Mouse (Mus musculus) spleen, adult 18-20 months (tissue): ENCODE data around the gene Il6ra.

Experiments
- DNase-seq, 2 experiments: peaks; one replicate each; pipeline ENCODE4 v3.0.0; 2022; ENCODE audit warnings: mixed read lengths in 2 of 2

The Il6ra gene

DNA sequence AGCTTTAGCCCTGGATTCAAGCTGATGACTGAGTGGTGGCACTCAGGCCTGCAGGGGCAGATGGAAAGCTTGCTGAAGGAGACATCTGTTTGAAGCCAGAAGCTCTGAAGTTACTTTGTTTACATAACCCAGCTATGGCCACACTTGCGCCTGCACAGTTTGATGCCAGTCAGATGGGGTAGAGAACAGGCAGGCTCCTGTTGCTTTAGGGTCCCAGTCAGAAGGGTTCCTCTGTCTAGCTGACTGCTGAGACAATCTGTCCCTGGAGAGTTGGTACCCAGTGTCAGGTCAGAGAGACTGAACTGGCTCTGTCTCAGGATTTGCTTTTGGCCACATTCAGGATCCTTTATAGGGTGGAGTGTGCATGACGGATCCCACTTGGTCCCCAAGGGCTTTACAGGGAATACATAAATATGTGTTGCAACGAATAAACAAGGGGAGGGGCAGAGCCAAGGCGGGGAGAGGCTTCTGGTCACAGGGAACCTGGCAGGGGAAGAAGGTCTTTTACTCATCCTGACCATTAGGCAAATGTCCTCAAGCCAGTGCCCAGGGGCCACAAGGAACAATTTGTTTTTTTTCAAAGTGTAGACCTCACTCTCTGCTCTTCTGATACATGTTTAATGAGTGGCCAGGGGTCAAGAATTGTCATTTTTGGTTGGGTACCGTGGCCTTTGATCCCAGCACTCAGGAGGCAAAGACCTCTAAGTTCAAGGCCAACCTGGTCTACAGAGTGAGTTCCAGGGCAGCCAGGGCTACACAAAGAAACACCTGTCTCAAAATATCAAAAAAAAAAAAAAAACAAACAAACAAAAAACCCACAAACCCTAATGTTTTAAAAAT lies 3.1 kb downstream of the Il6ra start:
- DNase-seq: no peak

DNA sequence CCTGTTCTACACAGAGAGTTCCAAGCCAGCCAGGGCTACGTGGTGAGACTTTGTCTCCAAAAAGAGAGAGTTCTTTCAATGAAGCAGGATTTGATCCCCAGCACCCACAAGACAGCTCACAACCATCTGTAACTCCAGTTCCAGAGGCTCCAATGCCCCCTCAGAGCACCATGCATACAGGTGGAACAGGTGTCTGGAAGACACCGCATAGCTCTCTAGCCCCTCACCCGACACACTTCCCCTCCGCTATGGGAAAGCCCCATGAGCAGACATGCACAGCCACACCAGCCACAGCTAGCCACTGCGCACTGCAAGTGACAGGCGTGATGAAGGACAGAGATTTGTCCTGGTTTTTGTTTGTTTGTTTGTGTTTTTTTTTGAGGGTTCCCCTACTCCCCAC lies 4.2 kb downstream of the Il6ra start:
- DNase-seq: peak; percentile 30 to 38

DNA sequence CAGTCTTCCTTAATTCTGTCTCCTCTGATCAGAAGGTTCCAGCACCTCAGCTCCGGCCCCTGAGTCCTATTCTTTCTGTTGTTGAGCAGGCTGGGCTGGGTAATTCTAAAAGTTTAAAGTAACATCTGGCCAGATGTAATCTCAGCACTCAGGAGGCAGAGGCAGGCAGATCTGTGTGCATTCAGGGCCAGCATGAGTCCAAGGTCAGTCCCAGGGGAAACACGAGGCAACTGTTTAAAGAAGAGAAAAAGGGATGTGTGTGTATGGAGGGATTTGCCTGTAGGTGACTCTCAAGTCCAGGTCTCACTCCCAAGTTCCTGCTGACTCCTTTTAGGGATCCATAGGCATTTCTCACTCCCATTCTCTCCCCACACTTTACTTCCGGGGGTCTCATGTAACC lies 5.2 kb downstream of the Il6ra start:
- no peak for DNase-seq

DNA sequence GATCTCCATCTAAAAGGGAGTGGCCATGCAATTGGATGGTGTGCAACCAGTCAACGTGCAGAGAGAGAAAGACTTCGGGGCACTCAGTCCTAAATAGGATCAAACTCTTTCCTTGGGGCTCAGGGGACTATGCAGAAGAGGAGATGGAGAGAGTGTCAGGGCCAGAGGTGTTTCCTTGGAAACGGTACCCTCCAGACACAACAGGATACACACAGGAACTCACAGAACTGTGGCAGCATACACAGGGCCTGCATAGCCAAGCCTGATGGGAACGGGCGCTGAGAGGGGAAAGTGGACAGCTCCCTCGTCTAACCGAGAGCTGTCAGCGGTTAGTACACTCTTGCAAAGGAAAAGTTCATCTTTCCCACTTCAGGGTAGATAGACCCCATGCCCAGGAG lies 13.5 kb downstream of the Il6ra start:
- no peak for DNase-seq

DNA sequence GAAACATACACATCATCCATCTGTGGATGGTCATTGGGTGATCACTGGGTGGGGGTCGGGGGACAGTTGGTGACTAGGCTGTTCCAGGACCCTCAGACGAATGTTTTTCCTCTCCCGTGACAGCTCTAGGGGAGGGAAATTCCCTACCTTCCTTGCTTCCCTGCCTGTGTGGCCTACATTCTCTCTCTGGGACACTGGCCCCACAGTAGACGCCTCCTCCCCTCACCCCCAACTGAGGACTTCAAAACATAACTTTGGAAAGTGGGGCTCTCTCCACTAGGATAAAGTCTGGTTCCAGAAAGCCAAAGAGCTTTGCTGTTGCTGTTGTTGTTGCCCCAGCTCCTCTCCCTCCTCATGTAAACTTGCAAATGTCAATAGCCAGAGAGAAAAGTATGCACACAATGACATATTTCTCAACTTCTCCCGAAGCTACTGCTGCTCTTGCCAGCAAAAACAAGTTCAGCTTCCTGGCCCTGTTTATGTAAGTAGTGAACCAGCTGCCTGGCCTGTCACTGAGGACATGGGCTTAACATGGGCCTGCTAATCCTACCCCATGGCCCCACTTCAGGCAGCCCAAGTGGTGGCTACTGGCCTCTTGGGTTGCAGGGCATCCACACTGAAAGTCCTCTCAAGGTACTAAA lies 14.0 kb downstream of the Il6ra start:
- DNase-seq: no peak

DNA sequence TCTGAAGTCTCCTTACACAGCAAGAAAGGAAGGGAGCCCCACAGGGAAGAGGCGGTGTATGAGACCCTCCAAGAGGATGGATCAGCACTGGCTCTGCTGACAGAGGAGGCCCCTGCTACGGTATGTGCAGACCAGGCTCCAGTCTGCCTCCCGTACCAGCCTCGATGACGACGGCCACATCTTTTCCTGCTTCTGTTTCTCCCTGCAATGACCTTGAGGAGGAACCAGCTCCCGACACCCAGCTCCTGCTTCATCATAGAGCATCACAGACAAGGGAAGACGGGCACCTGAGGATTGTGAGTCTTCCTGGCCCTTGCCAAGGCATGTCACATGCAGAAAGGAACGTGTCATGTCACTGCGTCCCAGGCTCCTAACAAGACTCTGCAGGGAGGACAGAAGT lies 15.0 kb downstream of the Il6ra start:
- DNase-seq: no peak

DNA sequence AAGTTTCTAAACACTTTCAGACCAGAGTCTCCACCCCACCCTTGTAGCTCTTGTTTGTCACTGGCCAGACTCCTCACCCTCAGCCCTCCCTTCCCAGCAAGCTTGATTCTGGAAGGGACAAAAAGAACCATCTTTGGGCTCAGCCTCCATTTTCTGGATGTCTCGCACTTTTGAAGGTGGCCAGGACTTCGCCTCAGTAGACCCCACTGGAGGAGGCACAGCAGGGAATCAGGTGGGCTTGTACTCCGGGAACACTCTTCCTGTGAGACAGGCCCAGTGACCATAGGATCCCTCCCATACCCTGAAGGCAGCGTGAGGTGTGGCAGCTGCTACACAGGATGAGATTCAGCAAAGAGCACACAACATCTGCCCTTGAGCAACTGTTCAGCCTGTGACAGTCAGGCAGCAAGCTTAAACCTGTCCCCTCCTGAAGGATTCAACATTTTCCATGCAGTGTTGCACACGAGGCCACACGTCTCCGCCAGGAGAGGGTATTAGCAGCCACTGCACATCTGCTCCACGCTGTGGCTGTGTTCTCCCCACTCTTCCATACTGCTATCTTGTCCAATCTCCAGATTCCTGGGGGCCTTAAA lies 15.7 kb downstream of the Il6ra start:
- DNase-seq: no peak

DNA sequence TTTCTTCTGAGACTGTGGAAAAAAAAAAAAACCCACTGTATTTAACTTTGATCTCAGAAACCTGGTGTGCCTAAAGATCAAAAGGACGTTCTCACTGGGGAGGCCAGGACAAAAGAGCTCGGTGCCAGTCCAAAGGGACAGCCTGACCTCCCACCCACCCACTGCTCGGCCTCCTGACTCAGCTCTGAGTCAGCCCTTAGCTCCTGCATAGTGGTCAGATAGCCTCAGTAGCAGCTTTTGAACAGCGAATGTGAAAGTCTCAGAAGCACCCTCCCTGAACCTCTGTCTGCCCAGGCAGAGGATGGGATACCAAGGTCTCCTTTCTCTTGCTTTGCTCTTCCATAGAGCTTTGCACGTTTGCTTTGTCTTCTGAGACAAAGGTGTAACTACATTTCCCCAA lies 16.4 kb downstream of the Il6ra start:
- DNase-seq: no peak

DNA sequence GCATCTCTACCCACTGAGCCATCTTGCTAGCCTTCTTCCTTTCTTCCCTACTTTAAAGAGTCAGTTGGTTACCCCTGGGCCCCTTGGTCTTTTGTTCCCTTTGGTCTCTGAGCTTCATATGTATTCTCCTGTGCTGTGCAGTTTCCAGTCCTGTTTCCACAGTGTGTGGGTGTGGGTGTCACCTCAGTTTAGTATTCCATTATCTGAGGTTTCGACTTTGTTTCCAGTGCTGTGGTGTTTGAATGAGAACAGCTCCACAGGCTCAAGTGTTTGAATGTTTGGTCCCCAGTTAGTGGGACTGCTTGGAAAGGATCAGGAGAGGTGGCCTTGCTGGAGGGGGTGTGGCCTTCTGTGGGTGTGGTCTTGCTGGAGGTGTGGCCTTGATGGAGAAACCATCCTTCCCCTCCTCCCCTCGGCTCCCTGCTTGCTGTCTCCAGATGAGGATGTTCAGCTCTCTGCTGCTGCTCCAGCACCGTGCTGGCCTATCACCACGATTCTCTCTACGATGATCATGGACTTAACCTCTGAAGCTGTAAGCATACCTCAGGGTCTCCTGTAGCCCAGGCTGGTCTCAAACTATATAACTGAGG lies 20.4 kb downstream of the Il6ra start:
- DNase-seq: no peak

DNA sequence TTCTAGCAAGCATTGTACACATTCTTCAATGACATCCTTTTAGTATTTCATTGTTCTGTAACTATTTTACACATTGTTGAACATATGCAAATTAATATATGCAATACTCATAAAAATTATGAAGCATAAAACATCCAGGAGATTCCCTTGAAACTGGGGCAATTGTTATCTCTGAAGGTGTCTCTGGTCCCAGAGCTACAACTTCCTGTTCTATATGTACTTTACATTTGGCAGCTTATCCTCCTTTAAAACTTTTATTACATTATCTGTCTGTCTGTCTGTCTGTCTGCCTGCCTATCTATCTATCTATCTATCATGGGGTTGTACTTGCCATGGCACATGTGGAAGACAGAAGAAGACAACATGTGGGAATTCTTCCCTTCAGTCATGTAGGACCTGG lies 21.3 kb downstream of the Il6ra start:
- DNase-seq: no peak

DNA sequence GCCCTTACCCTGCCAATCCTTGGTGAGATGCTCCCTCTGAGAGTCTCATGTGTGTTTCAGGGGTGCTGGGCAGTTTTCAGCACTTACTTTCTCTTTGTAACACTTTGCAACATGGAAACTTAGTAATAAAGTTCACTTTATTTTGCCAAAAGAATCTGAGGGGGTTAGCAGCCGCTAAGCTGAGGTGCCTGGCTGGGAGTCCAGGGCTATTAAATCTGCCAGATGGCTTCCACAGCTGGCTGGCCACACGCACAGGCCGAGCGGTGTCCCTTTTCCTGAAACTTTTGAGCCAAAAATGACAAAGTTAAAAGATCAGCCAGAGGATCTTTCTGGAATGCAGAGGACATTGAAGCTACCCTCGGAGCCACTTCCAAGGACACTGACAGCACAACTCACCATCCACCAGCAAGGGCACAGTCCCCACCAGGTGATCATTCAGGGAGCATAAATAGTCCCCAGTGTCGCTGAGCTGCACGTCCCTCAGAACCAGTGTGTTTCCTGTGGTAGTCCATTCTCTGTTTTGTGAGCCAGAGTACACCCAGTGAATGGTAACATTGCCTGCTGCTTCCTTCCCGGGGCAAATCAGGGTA lies 23.1 kb downstream of the Il6ra start:
- DNase-seq: no peak

DNA sequence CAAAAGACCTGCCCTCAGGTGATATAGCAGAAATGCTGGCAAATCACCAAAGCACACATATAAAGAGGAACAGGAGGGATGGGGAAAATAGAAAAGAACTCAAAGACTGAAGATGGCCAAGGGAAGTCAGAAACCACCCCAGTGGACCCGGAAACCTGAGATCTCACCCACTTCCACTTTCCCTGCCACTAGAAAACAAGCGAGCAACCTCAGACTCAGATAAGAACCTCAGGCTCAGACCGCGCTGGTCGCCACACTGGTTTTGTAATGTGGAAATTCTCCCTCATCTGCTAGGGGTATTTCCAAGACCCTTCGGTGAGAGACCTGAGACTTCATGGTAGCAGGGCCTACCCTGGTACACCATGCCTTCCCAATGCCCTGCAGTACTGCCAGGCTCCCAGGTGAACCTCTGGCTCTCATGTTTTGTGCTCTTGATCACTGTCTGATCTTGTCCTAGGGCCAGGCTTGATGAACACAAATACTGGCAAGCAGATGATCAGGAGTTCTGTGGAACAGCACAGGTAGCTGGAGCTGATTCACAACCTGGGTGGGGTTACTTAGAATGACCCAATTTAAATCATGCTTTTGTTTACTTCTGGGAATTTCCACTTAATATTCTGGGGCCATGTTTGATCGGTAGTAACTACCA lies 25.3 kb downstream of the Il6ra start:
- DNase-seq: no peak

DNA sequence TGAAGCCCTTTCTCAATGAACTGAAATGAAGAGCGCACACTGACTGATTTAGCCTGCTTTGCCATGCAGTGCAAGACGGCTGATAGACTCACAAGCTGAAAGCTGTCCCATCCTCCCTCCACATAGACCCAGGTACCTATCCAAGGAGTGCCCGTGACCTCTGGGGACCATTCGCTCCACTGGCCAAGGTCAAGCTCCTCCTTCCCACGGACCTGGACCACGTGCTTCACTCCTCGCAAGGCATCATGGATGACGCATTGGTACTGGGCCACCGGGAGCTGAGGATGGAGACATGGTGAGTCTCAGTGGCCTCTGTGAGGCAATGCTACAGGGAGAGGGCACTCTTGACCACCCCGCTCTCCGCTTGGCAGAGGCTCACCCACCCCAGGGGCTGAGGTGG lies 27.2 kb downstream of the Il6ra start:
- DNase-seq: no peak

DNA sequence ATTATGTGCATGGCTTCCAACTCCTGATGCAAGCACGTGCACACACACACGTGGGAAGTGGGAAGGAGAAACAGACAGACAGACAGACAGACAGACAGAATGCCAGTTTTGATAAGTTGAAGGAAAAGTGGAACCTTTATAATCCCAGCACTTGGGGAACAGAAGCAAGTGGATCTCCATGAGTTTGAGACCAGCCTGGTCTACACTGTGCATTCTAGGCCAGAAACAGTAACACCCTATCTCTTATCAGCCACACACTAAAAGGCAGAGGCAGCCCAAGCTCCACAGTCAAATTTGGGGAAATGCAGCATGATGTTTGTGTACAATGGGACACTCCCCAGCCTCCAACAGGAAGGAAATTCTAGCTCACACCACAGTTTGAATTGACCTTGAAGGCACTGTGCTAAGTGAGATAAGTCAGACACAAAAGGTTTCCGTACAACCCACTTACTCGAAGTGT lies 29.4 kb downstream of the Il6ra start:
- DNase-seq: no peak

DNA sequence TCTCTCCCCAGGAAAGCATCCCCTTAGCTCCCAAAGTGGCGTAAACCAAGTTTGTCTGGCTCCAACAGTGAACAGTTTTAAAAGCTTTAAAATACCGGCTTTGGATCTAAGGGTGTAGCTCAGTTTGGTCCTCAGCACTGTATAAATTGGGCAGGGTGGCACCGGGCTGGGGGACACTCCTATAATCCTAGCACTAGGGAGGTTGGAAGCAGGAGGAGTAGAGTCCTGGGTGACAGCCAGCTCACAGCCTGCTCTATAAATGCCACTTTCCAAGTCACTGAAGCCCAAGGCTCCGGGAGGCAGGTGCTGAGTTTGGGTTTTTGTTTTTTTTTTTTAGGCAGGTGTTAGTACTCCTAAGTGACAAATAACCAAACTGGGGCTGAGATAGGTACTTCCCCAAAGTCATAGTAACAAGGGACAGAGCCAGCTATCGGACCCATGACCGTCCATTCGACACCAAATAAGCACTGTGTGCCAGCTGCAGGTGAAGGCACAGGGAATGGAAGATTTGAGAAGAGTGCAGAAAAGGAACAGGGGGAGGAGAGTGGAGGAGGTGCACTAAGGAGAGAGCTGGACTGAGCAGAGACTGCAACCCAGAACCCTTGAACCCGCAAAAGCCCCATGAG lies 30.3 kb downstream of the Il6ra start:
- DNase-seq: no peak

DNA sequence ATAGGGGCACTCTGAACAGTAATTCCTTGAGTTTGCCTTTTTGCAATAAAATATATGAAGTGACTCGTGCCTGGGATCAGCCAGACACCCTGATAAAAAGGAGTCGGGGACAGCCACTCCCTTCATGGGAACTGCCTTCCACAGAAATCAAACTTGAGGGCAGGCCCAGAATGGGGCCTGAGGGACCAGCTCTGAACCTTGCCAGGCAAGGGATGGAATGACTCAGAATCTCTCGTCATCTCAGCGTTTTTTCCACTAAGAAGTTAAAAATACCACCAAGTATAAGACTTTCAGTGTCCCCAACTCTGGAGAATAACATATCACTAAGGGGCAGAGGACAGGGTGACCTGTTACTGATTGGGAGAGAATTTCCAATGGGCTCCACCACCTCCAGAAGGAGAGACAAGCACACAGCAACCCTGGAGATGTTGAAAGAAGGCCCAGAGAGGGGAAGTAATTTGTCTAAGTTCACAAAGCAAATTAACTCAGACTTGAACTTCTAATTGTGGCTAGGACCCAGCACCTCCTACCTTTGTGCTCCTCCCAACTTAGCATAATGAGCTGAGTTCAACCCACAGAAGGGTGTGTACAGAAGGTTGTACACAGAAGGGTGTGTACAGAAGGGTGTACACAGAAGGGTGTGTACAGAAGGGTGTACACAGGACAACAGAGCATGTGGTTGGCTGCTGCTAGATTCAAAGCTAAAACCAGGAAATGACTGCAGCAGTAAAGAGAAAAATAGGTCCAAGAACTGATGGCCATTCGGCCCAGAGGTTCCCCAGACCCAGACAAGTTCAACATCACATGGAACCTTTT lies 32.8 kb downstream of the Il6ra start:
- no peak for DNase-seq

DNA sequence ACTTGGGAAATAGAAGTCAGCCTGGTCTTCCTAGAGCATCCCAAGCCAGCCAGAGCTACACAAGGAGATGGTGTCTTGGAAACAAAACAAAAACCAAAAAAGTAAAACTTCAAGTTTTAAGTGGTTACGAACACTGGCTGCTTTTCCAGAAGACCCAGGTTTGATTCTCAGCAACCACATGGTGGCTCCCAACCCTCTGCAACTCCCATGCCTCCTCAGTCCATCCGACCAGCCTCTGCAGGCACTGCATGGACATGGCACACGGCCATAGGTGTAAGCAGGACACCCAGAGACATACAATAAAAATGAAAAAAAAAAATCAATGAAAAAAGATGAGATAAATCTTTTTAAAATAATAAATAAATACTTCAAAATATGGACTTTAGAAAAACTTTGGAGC lies 33.7 kb downstream of the Il6ra start:
- no peak for DNase-seq

DNA sequence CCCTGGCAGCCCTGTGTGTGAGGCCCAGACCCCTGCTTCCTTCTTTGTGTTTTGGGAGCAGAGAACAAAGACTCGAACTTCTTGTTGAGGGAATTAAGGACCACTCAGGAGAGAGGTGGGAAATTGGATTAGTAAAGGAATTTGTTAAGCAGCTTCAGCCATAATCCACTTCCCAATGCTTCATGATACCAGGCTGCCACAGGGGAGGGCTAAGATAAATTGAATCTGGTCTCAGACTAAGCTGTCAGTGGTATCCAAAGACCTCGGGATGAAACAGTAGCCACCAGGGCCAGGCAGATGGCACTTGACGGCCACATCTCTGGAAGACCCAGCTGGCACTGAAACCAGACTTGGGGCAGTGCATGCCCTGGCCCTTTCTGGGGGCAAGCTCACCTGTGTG lies 34.5 kb downstream of the Il6ra start:
- DNase-seq: no peak

DNA sequence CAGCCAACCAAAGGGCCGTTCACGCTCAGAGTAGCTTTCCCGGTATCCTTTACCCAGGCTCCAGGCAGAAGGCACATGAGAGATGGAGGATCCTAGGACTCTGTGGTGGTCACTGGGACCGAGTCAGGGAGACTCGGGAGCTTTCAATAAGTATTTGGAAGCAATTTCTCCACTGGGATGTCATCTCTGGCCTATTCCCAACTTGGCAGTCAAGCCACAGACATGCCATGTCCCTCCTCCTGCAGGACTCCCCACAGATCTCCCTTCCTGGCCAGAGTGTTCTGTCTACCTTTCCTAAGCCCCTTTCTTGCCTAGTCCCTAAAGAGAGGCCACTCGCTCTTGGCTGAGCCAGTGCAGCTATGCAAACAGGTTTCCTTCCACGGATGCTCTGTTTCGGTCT lies 35.9 kb downstream of the Il6ra start:
- no peak for DNase-seq

DNA sequence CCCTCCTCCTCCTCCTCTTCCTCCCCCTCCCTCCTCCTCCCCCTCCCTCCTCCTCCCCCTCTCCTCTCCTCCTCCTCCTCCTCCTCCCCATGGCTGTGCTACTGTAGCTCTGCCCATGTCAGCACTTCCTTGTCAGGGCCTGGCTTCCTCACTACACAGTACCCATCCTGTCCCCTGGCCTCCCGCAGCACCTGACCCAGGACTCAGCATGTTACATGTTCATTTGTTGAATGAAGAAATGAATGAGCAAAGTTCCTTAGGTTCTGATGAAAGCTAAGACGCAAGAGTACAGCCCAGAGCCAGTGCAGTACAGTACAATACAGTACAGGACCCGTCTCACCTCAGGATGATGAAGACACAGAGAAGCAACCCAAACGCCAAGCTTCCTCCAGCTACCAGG lies 36.5 kb downstream of the Il6ra start:
- no peak for DNase-seq

DNA sequence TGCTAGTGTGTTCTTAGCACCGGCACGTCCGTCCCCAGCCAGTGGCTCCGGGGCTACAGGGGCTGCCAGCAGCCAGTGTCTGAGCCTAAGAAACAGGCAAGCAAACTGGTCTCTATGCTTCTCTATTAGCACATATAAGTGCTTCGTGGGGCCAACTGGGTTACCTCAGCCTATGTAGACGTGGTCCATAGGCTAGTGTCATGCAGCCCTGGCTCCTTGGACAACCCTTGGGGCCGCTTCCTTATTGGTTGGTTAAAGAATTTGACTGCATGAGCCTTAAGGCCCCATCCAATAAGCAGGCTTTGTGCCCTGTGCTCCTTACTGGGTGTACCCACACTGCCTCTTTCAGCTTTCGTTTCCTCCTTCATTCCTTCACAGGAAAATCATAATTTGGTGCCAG lies 37.2 kb downstream of the Il6ra start:
- DNase-seq: no peak

DNA sequence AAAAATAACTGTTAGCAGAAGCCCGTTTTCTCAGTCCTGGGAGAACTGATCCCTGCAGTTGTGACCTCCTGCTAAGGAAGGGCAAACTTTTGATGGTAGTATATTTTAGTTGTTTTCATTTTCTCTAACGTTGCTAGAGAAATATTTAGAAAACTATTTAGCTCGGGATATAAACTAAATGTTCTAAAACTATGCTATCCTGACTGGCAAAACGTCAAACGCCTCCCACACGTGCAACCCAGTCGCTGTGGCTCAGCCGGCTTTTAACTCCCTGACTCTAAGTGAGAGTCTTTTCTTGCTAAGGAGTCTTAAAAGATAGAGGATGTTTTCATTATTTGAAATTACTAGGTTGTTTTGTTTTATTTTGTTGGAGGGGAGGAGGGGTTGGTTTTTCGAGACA lies 38.0 kb downstream of the Il6ra start:
- no peak for DNase-seq
